Mouse (Mus musculus) lung, postnatal 25 days (tissue): ENCODE data around the gene AB124611.
"Not testable (repeated sequence)": the region's sequence is repeated elsewhere in the genome, so short reads cannot be mapped to it uniquely, and the experiment has no call there.

Experiments used
- DNase-seq: peaks from one replicate; pipeline ENCODE4 v3.0.0; 2022; ENCODE audit warnings: low spot score

Gene AB124611

DNA sequence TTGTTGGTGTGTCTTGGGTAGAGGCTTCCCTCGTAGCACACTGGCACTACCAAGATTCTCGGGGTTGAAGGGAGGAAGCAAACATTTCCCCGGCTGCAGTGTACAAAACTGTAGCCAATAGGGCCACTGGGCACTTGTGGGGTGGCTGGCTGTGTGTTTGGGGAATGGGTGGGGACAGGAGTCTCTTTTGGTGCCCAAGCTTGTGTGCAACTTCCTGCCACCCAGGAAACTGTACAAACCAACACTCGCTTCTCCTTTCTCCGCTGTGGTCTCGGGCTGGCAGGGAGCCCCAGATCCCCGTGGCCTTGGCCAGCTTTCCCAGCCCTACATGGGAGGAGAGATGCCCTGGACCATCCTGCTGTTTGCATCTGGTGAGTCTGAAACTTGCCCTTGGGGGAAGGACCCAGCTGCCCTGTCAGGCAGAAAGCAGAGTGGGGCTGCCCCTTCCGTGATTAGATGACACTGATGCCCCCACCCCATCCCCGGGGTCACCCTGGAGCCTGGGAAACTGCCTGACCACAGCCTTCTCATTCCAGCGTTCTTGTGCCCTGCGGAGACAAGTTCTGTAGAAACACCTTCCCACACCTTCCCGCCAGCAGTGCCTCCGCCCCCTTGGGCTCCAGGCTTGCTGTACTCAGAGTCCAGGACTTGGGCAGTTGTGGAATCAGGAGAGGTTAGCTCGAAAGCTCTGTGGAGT lies at the start of gene AB124611:
Gene AB124611 (plus strand): TSS at position 240 of the 697 bp plus-strand sequence.
- peak; percentile 62 for DNase-seq

DNA sequence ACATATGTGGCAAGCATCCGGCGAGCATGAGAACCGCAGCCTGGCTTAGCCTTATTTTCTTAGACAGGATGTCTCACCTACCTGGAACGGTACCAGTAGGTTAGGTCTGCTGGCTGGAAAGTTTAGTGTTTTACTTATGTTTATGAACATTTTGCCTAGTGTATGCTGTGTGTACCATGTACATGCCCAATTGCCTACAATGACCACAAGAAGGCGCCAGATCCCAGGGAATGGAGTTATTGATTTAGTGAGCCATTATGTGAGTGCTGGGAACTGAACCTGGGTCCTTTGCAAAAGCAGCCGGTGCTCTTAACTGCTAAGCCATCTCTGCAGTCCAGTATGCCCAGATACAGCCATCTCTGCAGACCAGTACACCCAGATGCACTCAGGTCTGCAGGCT lies 48.3 kb upstream of the AB124611 start:
- no peak for DNase-seq

DNA sequence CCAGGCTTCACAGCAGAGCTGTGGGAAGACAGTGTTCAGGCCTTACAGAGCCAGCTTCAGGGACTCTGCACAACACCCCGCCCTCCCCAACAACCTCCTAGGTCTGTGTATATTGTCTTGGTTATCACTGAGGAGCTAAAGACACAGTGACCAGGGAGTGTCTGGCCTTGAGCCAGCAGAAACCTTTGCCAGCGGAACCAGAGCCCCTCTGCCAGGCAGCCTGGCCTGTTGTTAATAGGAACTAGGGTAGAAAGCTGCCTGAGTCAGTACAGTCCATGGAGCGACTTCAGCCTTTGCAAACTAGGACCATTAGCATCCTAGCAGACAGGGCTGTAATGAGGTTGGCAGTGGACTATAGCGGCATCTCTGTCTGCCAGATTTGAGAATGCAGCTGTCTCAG lies 41.9 kb upstream of the AB124611 start:
- no peak for DNase-seq

DNA sequence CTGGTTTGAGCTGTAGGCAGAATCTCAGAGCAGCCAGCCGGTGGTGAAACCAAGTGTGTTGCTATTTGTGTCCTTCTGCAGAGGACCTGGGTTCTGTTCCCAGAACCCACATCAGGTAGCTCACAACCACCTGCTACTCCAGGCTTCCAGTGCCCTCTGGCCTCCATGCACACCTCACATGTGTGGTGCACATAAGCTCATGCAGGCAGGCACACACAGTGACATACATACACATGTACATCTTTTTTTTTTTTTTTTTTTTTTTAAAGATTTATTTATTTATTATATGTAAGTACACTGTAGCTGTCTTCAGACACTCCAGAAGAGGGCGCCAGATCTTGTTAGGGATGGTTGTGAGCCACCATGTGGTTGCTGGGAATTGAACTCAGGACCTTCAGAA lies 37.7 kb upstream of the AB124611 start:
- DNase-seq: not testable (repeated sequence)

- no peak for DNase-seq
Measured at GRCm38 (mm10) chr9:21490696-21491095, 35.3 kb upstream of the AB124611 start.

DNA sequence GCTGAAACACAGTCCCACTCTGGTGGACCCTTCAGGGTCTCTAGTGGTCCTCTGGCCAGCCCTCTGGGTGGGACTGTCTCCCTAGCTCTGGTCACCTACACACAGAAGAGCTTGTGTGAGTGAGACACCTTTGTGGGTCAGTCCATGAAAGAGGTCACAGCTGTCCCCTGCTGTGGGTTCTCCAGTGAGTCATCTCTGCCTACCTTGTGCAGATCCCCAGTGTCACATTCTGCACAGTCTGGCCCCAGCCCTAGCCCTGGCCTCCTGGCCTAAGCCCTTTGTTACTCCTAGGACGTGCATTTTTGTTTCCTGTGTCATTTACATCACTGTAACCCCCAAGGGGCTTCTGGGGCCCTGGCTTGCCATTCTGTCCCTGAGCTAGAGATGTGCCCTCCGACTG lies 32.1 kb upstream of the AB124611 start:
- no peak for DNase-seq

GRCm38 (mm10) chr9:21494726-21495125 lies 31.2 kb upstream of the AB124611 start:
- DNase-seq: no peak

DNA sequence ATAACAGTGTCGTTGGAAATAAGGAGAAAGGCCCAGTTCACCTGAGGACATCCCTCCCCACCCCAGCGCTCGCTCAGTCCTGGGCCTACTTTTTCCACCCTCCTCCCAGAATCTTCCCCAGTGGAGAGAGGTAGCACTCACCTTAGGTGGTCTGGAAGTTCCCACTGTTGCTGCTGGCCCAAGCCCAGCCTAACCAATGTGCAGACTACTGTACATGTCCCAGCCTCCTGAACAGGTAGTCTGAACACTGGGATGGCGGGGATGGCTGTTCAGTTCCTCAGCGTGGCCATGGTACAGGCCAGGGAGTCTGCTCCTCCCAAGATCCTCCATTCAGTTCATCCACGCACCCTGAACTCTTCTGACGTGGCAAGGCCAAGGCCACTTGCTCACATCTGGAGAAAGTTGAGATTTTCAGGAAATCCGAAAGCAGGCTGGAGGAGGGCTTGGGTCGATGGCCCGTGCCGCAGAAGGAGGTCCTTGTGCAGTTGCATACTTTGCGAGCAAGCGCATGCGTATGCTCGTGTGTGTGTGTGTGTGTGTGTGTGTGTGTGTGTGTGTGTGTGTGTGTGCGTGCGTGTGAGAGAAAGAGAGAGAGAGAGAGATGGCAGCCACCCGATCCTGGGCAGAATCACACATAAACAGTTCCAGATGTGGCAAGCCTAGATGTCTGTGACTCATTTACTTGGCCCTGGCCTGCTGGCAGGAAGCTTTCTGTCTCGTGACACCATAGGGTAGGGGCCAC lies 29.5 kb upstream of the AB124611 start:
- DNase-seq: peak; percentile 23

GRCm38 (mm10) chr9:21497050-21497542 lies 28.9 kb upstream of the AB124611 start:
- no peak for DNase-seq

DNA sequence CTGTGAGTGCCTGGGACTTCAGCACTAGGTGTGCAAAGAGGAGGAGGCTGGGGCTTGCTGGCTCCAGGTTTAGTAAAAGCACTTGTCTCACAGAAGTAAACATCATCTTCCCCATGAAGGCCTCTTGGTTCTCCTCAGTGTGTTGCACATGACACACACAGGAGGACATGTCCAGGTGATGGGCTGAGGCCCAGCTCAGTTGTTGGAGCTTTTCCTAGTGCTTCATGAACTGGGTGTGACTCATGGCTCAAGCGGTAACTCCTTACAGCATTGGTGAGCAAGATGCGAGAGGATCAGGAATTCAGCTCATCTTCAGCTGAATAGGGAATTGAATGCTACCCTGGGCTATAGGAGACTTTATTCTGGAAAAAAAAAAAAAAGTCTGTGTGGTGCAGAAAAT lies 28.3 kb upstream of the AB124611 start:
- no peak for DNase-seq

DNA sequence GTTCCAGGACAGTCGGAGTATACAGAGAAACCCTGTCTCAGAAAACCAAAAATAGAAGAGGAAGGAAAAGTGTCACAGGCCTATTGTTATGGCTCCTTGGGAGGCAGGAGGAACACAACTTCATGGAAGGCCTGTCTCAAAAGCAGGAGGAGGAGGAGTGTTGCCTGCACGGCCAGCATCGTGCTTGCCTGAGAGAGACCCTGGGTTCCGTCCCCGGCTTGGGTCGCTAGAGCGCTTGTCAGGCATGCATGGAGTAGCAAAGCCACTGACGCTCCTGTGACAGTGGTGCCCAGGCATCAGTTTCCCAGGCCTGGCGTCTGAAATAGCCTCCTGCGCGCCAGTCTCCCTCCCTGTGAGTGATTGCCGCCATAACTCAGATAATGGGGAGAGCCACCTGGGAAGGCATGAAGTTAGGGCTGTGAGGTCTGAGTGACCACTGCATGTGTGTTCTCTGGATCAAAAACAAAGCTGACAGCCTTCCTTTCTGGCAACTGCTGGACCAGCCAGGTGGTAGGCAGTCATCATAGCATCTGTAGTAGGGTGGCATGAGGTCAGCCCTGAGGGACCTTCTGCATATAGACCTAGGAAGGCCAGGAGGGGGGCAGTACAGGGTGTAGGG lies 27.6 kb upstream of the AB124611 start:
- no peak for DNase-seq

DNA sequence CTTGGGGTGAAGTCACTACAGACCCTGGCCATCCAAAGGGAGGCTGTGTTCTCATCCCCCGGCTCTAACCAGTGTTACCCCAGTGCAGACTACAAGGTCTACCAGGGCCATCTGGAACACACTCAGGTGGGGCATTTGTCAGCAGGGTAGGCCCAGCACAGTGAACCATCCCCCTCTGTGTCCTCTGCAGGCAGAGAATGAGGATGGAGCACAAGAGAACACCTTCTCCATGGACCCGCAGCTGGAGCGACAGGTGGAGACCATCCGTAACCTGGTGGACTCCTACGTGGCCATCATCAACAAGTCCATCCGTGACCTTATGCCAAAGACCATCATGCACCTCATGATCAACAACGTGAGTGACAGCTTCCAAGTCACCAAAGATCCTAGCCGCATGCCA lies 22.6 kb upstream of the AB124611 start:
- no peak for DNase-seq

DNA sequence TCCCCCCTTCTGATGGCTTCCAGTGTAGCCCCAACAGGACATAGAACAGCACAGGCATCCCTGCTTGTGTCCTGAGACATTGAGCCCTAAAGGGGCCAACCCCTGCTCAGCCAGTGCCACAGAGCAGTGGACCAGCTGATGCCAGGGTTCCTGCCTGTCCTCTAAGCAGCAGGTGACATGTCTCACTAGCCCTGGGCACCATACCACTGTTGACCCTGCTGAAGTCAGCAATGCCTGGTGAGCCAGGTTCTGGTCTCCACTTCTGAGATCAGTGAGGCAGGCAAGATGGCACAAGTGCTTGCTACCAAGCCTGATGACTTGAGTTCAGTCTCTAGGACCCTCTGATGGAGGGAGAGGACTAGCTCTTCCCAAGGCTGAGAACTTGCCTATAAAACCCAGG lies 20.2 kb upstream of the AB124611 start:
- no peak for DNase-seq

GRCm38 (mm10) chr9:21507753-21508430 lies 18.1 kb upstream of the AB124611 start:
- no peak for DNase-seq

DNA sequence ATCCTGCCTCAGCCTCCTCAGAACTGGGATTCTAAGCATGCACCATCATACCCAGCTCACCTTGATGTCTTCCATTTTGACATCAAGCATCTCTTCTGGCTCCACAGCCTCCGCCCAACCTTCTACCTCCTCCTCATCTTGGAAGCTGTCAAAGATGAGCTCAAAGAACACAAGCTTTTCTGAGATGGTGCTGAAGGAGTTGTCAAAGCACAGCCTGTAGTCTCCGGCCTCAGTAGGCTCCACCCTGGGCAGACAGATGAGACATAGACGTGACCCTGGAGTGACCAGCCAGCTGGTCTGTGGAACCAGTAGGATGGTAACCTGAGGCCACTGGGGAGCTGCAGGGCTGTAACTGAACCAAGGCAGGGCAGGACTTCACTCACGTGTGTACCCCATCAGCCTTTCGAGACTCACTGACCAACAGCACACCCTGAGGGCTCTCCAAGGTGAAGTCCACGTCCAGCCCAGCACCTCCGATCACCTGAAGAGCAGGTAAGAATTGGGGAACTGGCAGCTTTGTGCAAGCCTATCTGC lies 17.0 kb upstream of the AB124611 start:
- no peak for DNase-seq

DNA sequence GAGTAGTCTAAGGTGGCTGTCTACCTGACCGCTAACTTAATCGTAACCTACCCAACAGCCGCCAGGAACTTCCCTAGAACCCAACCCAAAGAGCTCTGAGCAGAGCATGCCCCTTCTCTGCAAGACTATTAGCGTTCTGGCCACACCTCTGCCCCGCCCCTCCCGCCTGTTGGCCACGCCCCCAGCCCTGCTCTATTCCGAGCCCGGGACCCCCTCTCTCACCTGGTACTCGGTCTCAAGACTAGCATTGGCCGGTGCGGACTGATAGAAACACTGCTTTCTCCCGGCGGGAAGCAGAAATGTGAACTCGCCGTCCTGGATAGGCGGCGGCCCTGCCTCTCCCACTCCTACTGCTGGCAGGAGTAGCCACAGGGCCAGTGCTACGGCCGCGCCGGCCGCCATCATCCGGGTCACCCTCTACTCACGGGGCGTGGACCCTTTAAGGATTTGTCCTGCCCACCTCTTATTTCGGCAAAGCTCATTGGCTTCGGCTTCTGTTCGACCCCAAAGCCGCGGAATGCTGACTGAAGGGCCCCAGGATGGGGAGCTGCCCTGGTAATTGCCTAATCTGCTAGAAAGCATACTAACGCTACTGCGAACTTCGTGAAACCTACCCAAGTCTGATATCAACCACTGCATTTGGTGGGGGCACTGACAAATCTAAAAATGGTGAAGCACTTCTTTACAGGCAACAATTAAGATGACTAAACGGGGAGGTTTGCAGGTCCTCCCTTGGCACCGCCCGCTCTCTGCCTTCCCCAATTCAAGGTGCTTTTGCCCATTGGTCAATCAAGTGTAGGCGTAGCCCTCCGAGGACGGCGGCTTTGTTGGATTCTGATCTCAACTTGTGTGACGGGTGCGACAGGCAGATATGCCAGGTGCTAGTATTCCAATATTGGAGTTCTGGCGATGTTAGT lies 15.9 kb upstream of the AB124611 start, which contains the start of gene Tmed1:
Gene Tmed1 (minus strand): TSS at position 481 of the 917 bp plus-strand sequence.
- DNase-seq: peak; percentile 96

- DNase-seq: no peak
Measured at GRCm38 (mm10) chr9:21510689-21511015, 15.3 kb upstream of the AB124611 start.

DNA sequence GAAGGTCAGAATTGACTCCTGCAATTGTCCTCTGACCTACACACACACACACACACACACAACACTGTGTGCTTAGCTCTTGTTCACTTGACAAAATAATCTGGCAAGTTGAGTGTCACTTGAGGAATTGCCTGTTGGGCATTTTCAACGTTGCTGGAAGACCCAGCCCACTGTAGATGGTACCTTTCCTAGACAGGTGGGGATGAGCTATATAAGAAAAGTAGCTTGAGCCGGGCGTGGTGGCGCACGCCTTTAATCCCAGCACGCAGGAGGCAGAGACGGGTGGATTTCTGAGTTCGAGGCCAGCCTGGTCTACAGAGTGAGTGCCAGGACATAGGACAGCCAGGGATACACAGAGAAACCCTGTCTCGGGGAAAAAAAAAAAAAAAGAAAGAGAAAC lies 14.9 kb upstream of the AB124611 start:
- DNase-seq: no peak

GRCm38 (mm10) chr9:21513466-21513865 lies 12.5 kb upstream of the AB124611 start:
- no peak for DNase-seq

GRCm38 (mm10) chr9:21517947-21518495 lies 8.0 kb upstream of the AB124611 start:
- no peak for DNase-seq

DNA sequence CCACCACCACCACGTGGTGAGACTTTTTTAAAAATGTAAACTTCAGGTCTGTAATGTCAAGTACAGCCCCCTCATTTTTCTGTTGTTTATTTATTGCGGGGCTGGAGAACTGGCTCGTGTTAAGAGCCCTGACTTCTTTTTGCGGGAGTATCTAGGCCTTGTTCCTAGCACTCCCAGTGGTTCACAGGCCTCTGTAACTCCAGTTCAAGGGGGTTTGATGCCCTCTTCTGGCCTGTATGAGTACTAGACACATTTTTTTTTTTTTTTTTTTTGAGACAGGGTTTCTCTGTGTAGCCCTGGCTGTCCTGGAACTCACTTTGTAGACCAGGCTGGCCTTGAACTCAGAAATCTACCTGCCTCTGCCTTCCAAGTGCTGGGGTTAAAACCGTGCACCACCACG lies 7.3 kb upstream of the AB124611 start:
- DNase-seq: not testable (repeated sequence)
